Mouse (Mus musculus) right cerebral cortex, adult 2 months (tissue): ENCODE data around the gene Drc3.

ENCODE experiments used
- DNase-seq, 2 experiments: peaks; one replicate each; pipeline ENCODE4 v3.0.0; 2021 to 2022; ENCODE audit warnings: low spot score in 2 of 2

Gene Drc3

GRCm38 (mm10) chr11:60352559-60353411, at the start of gene Drc3, which contains the start of gene Tom1l2:
TSS of gene Drc3 (plus strand) at chr11:60353329.
TSS of gene Tom1l2 (minus strand) at chr11:60352905.
- peak; percentile 99 for DNase-seq

GRCm38 (mm10) chr11:60303497-60303896, 49.6 kb upstream of the Drc3 start:
- no peak for DNase-seq

GRCm38 (mm10) chr11:60305611-60306010, 47.5 kb upstream of the Drc3 start:
- DNase-seq, result no peak

- DNase-seq, result peak in 1 of 2 experiments; percentile 26
Observed at GRCm38 (mm10) chr11:60306834-60307233, 46.3 kb upstream of the Drc3 start.

- no peak for DNase-seq
Observed at GRCm38 (mm10) chr11:60307375-60307825, 45.7 kb upstream of the Drc3 start.

- no peak for DNase-seq
Observed at GRCm38 (mm10) chr11:60308061-60308460, 45.1 kb upstream of the Drc3 start.

GRCm38 (mm10) chr11:60308506-60309116, 44.5 kb upstream of the Drc3 start:
- no peak for DNase-seq

GRCm38 (mm10) chr11:60309875-60310274, 43.3 kb upstream of the Drc3 start:
- no peak for DNase-seq

GRCm38 (mm10) chr11:60311025-60311854, 41.9 kb upstream of the Drc3 start:
- DNase-seq, result peak; percentile 77 to 82

- no peak for DNase-seq
Observed at GRCm38 (mm10) chr11:60316250-60316649, 36.9 kb upstream of the Drc3 start.

GRCm38 (mm10) chr11:60316883-60317282, 36.2 kb upstream of the Drc3 start:
- DNase-seq, result peak; percentile 56 to 62

- DNase-seq, result no peak
Observed at GRCm38 (mm10) chr11:60317376-60318102, 35.6 kb upstream of the Drc3 start.

GRCm38 (mm10) chr11:60318716-60319115, 34.4 kb upstream of the Drc3 start:
- peak in 1 of 2 experiments; percentile 52 for DNase-seq

- DNase-seq, result no peak
Observed at GRCm38 (mm10) chr11:60319257-60320066, 33.7 kb upstream of the Drc3 start.

GRCm38 (mm10) chr11:60320426-60321037, 32.6 kb upstream of the Drc3 start:
- no peak for DNase-seq

- DNase-seq, result no peak
Observed at GRCm38 (mm10) chr11:60321438-60321837, 31.7 kb upstream of the Drc3 start.

- no peak for DNase-seq
Observed at GRCm38 (mm10) chr11:60323731-60324130, 29.4 kb upstream of the Drc3 start.

- DNase-seq, result no peak
Observed at GRCm38 (mm10) chr11:60330551-60330950, 22.6 kb upstream of the Drc3 start.

- no peak for DNase-seq
Observed at GRCm38 (mm10) chr11:60333461-60333860, 19.7 kb upstream of the Drc3 start.

- no peak for DNase-seq
Observed at GRCm38 (mm10) chr11:60334124-60334523, 19.0 kb upstream of the Drc3 start.
